In the genomic region with DNA sequence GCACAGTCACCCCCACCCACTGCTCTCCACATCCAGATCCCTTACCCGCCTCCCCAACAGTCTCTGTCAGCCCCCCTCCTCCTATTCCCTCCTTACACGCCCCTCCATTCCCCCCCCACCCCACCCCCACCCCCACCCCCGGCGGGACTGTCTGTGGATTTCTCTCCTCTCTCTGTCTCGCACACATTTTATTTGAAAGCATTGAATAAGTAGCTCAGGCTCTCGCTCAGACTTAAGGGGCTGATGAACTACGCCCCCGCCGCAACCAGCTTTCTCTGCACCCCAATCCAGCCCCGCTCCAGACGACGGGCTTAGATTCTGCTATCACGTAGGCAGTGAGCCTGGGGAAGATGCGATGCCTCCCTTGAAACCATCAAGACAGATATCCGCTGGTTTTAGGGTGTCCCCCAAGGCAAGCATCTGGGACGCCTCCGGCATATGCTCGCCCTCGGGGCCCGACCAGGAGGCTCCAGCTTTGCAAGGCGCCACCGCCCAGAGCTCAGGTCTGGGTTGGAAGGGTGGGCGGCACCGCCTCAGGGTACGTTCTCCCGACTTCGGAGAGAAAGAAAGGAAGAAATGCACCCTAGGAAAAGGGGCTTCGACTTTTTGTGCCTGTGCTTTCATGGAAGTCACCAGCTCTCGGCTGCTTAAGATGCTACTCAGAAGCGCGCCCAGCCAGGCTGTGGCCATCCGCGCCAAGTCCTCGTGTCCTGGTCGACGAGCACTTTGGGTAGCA, we compare ENCODE assay signal across 8 mouse cellular contexts. TPM values are rescaled to one million over a fixed set of nuclear protein-coding genes. Genes with fewer than 3 reads are reported as not detected.
DNase-seq lines count a peak whose midpoint lies in the region; ATAC-seq lines count a peak whose summit lies in the region.

No protein-coding gene starts in this region.

- no peak overlapping the region; the same call in 1 of the 2 replicates for H3K9ac ChIP-seq in liver, embryonic 11.5 days (ENCODE audit: low read depth, low read length)
- H3K9ac ChIP-seq in neural tube, embryonic 11.5 days (ENCODE audit: low read length): peak overlapping the region; percentile 99

- H3K4me1 ChIP-seq in liver, embryonic 11.5 days (replicated peaks; ENCODE audit: control insufficient read depth, insufficient read depth, low read length): peaks cover 3% of the 10 kb centered on the region
- H3K4me1 ChIP-seq in neural tube, embryonic 11.5 days (ENCODE audit: control insufficient read depth, insufficient read depth, low read length): no peaks in the 10 kb centered on the region

- no peaks in the 10 kb centered on the region for H3K36me3 ChIP-seq in liver, embryonic 11.5 days (ENCODE audit: control insufficient read depth, insufficient read depth, low read length)
- H3K36me3 ChIP-seq in neural tube, embryonic 11.5 days (ENCODE audit: control insufficient read depth, insufficient read depth, low read length): no peaks in the 10 kb centered on the region

- peak overlapping the region; percentile 63 for H3K4me3 ChIP-seq in liver, embryonic 11.5 days (ENCODE audit: low read depth, low read length)
- H3K4me3 ChIP-seq in neural tube, embryonic 11.5 days (ENCODE audit: low read depth, low read length): peak overlapping the region; percentile 97

- intact Hi-C loops in gastrocnemius, postnatal 14 days (cut with DNase I; ENCODE audit: low total_unique reads): loop anchor here (5.0 to 10.0 kb wide), 3 partner anchors 139 to 689 kb away; no protein-coding TSS in a partner anchor

- peak; percentile 31 for DNase-seq in ovary, postnatal 36 days (ENCODE audit: low spot score)
- no peak for DNase-seq in ovary, postnatal 14 days (ENCODE audit: low spot score)
- DNase-seq in cerebellum, postnatal 10 days: peak; percentile 83 to 86
- DNase-seq in gastrocnemius, postnatal 14 days: peak; percentile 49
- peak; percentile 68 for DNase-seq in kidney, postnatal 10 days
- peak; percentile 67 for DNase-seq in liver, embryonic 11.5 days (ENCODE audit: low spot score)
- peak; percentile 82 for DNase-seq in neural tube, embryonic 11.5 days (ENCODE audit: low spot score)
- peak; percentile 57 to 64 for DNase-seq in thymus, postnatal 36 days

- under 1% methylated on average over 36 of the region's 36 CpGs for WGBS in liver, embryonic 11.5 days
- WGBS in neural tube, embryonic 11.5 days: under 1% methylated on average over 32 of the region's 36 CpGs

- peak; percentile 35 for ATAC-seq in liver, embryonic 11.5 days (replicated peaks; ENCODE audit: low FRiP score)
- peak; percentile 48 for ATAC-seq in neural tube, embryonic 11.5 days (ENCODE audit: insufficient read depth, low FRiP score, low TSS enrichment)

- H3K4me2 ChIP-seq in liver, embryonic 11.5 days: peak overlapping the region; percentile 72
- peak overlapping the region; percentile 79 for H3K4me2 ChIP-seq in neural tube, embryonic 11.5 days (ENCODE audit: low read depth)

- no peaks in the 10 kb centered on the region for H3K9me3 ChIP-seq in liver, embryonic 11.5 days (ENCODE audit: control insufficient read depth, low read length)
- H3K9me3 ChIP-seq in neural tube, embryonic 11.5 days (ENCODE audit: control insufficient read depth, low read length): no peaks in the 10 kb centered on the region

- no peak overlapping the region for H3K27ac ChIP-seq in liver, embryonic 11.5 days (ENCODE audit: low read depth, low read length)
- peak overlapping the region; percentile 94 for H3K27ac ChIP-seq in neural tube, embryonic 11.5 days (ENCODE audit: low read depth, low read length)

- peaks cover 32% of the 10 kb centered on the region for H3K27me3 ChIP-seq in liver, embryonic 11.5 days (replicated peaks; ENCODE audit: control insufficient read depth, insufficient read depth, low read length)
- no peaks in the 10 kb centered on the region for H3K27me3 ChIP-seq in neural tube, embryonic 11.5 days (ENCODE audit: control insufficient read depth, insufficient read depth, low read length)

RNA-seq across cellular contexts. Expression of a gene that starts 0.6 kb away (rescaled TPM):
- 1 to 10 TPM; 6.9 to 9.5 TPM for total RNA-seq in gastrocnemius, postnatal 14 days (2021)
- polyA plus RNA-seq in liver, embryonic 11.5 days (2014; fragmentation: Nextera tagmentation; extraction: Ambion mirVana): 12.8 and 13.2 TPM in 2 replicates
- polyA plus RNA-seq in neural tube, embryonic 11.5 days (2014; fragmentation: Nextera tagmentation; extraction: Ambion mirVana): 201 and 207 TPM in 2 replicates

Comparison
In these comparisons a context has a peak if more than half of its experiments do, and no peak if none do; other contexts are left out.
1. RNA of a gene that starts 0.6 kb away (polyA plus RNA-seq): 201 to 207 TPM in neural tube, embryonic 11.5 days; 12.8 to 13.2 TPM in liver, embryonic 11.5 days; every median in the first group is over 10 times any median in the second.